Mouse (Mus musculus): ENCODE results near the gene Styx. TPM values are rescaled to one million over a fixed set of nuclear protein-coding genes. Genes with fewer than 3 reads are reported as not detected.
"Not testable (repeated sequence)": the region's sequence is repeated elsewhere in the genome, so short reads cannot be mapped to it uniquely, and the experiment has no call there.

The Styx gene
- polyA plus RNA-seq, 1 experiment from 2014 or later: 50.6 TPM

GRCm38 (mm10) chr14:45462374-45462773 is 111.5 kb downstream of the Styx start:
- no peak for DNase-seq (ENCODE audit: low spot score)

GRCm38 (mm10) chr14:45462875-45463475 is 112.1 kb downstream of the Styx start:
- H3K9ac ChIP-seq (ENCODE audit: low read length): no peak overlapping the region
- peak overlapping the region; percentile 87 for H3K27ac ChIP-seq (replicated peaks)
- H3K36me3 ChIP-seq (ENCODE audit: control insufficient read depth, insufficient read depth, low read length): peaks cover 18% of the 10 kb centered on the region
- no peak overlapping the region for H3K4me2 ChIP-seq (replicated peaks; ENCODE audit: low read depth)
- no peaks in the 10 kb centered on the region for H3K27me3 ChIP-seq (ENCODE audit: control insufficient read depth, insufficient read depth, low read length)
- no peaks in the 10 kb centered on the region for H3K9me3 ChIP-seq (ENCODE audit: control insufficient read depth, low read length)
- DNase-seq (ENCODE audit: low spot score) (no peak), ATAC-seq (ENCODE audit: low FRiP score, low TSS enrichment) (no peak)
- H3K4me3 ChIP-seq (ENCODE audit: low read depth, low read length): no peak overlapping the region
- TF ChIP-seq CTCF (IDR thresholded peaks at IDR 0.05; ENCODE audit: low read depth) (no peak), EP300 (optimal IDR thresholded peaks at IDR 0.05) (no peak)
- WGBS: 70% methylated on average over 10 of the region's 10 CpGs
- H3K4me1 ChIP-seq (replicated peaks; ENCODE audit: control insufficient read depth, insufficient read depth): no peaks in the 10 kb centered on the region

More at GRCm38 (mm10) chr14:45462374-45462773, 111.5 kb downstream of the Styx start:
- Histone ChIP-seq H3K27ac (replicated peaks) (0 out of 2 replicates have a peak overlapping the region, but pooled peaks have one; percentile 13), H3K9ac (ENCODE audit: low read length) (no peak overlapping the region), H3K4me1 (replicated peaks; ENCODE audit: control insufficient read depth, insufficient read depth) (no peaks in the 10 kb centered on the region), H3K9me3 (ENCODE audit: control insufficient read depth, low read length) (no peaks in the 10 kb centered on the region), H3K27me3 (ENCODE audit: control insufficient read depth, insufficient read depth, low read length) (no peaks in the 10 kb centered on the region), H3K4me2 (replicated peaks; ENCODE audit: low read depth) (no peak overlapping the region), H3K36me3 (ENCODE audit: control insufficient read depth, insufficient read depth, low read length) (peaks cover 13% of the 10 kb centered on the region), H3K4me3 (ENCODE audit: low read depth, low read length) (no peak overlapping the region)
- TF ChIP-seq CTCF (IDR thresholded peaks at IDR 0.05; ENCODE audit: low read depth): peak; percentile 14; the same call in 1 of the 2 replicates
- no peak for TF ChIP-seq EP300 (optimal IDR thresholded peaks at IDR 0.05)
- 70% methylated on average over 6 of the region's 6 CpGs for WGBS
- ATAC-seq (ENCODE audit: low FRiP score, low TSS enrichment): no peak

GRCm38 (mm10) chr14:45463599-45463998 is 112.7 kb downstream of the Styx start:
- peaks cover 18% of the 10 kb centered on the region for H3K36me3 ChIP-seq (ENCODE audit: control insufficient read depth, insufficient read depth, low read length)
- H3K9ac ChIP-seq (ENCODE audit: low read length): no peak overlapping the region
- ATAC-seq (ENCODE audit: low FRiP score, low TSS enrichment): peak; percentile 92

GRCm38 (mm10) chr14:45464036-45465035 is 113.4 kb downstream of the Styx start:
- TF ChIP-seq CTCF (IDR thresholded peaks at IDR 0.05; ENCODE audit: low read depth): no peak
- TF ChIP-seq EP300 (optimal IDR thresholded peaks at IDR 0.05): no peak
- Histone ChIP-seq H3K4me1 (replicated peaks; ENCODE audit: control insufficient read depth, insufficient read depth) (no peaks in the 10 kb centered on the region), H3K9me3 (ENCODE audit: control insufficient read depth, low read length) (no peaks in the 10 kb centered on the region), H3K27me3 (ENCODE audit: control insufficient read depth, insufficient read depth, low read length) (no peaks in the 10 kb centered on the region), H3K9ac (ENCODE audit: low read length) (peak overlapping the region; percentile 23; the same call in 1 of the 2 replicates), H3K36me3 (ENCODE audit: control insufficient read depth, insufficient read depth, low read length) (peaks cover 16% of the 10 kb centered on the region), H3K4me3 (ENCODE audit: low read depth, low read length) (no peak overlapping the region), H3K27ac (replicated peaks) (peak overlapping the region; percentile 79), H3K4me2 (replicated peaks; ENCODE audit: low read depth) (no peak overlapping the region)
- WGBS: 66% methylated on average over 19 of the region's 19 CpGs
- DNase-seq (ENCODE audit: low spot score): no peak
- ATAC-seq (ENCODE audit: low FRiP score, low TSS enrichment): no peak

More at GRCm38 (mm10) chr14:45463599-45463998, 112.7 kb downstream of the Styx start:
- H3K4me2 ChIP-seq (replicated peaks; ENCODE audit: low read depth): 0 out of 2 replicates have a peak overlapping the region, but pooled peaks have one; percentile 1
- TF ChIP-seq CTCF (IDR thresholded peaks at IDR 0.05; ENCODE audit: low read depth): no peak
- no peak for TF ChIP-seq EP300 (optimal IDR thresholded peaks at IDR 0.05)
- no peaks in the 10 kb centered on the region for H3K27me3 ChIP-seq (ENCODE audit: control insufficient read depth, insufficient read depth, low read length)
- WGBS: 9% methylated on average over 10 of the region's 10 CpGs
- peak; percentile 57 for DNase-seq (ENCODE audit: low spot score)
- H3K9me3 ChIP-seq (ENCODE audit: control insufficient read depth, low read length): no peaks in the 10 kb centered on the region
- peak overlapping the region; percentile 87 for H3K27ac ChIP-seq (replicated peaks)
- H3K4me1 ChIP-seq (replicated peaks; ENCODE audit: control insufficient read depth, insufficient read depth): no peaks in the 10 kb centered on the region
- no peak overlapping the region for H3K4me3 ChIP-seq (ENCODE audit: low read depth, low read length)

GRCm38 (mm10) chr14:45466371-45466770 is 115.5 kb downstream of the Styx start:
- H3K4me2 ChIP-seq (replicated peaks; ENCODE audit: low read depth); H3K27me3 ChIP-seq (ENCODE audit: control insufficient read depth, insufficient read depth, low read length); H3K4me3 ChIP-seq (ENCODE audit: low read depth, low read length); H3K9me3 ChIP-seq (ENCODE audit: control insufficient read depth, low read length); H3K27ac ChIP-seq (replicated peaks); DNase-seq (ENCODE audit: low spot score); H3K9ac ChIP-seq (ENCODE audit: low read length); ATAC-seq (ENCODE audit: low FRiP score, low TSS enrichment); H3K4me1 ChIP-seq (replicated peaks; ENCODE audit: control insufficient read depth, insufficient read depth): not testable (repeated sequence)
- WGBS: 86% methylated on average over 8 of the region's 8 CpGs
- peaks cover 12% of the 10 kb centered on the region for H3K36me3 ChIP-seq (ENCODE audit: control insufficient read depth, insufficient read depth, low read length)
